Mouse (Mus musculus): ENCODE measurements at regions not wholly inside any gene's neighbourhood (a gene's known extent, or its start where the extent isn't known, plus 50 kb on each side); places are given as distances from the start of the nearest gene placed in this dataset.

- no peak for DNase-seq
Measured at GRCm38 (mm10) chr3:143340032-143340431, 458.2 kb upstream of the Pkn2 start.

- no peak for DNase-seq
Measured at GRCm38 (mm10) chr3:143333339-143333738, 451.5 kb upstream of the Pkn2 start.

- no peak for DNase-seq
Measured at GRCm38 (mm10) chr3:143328521-143328920, 446.7 kb upstream of the Pkn2 start.

GRCm38 (mm10) chr3:143327652-143328051 is 445.8 kb upstream of the Pkn2 start:
- no peak for DNase-seq

GRCm38 (mm10) chr3:143316457-143316856 is 434.7 kb upstream of the Pkn2 start:
- DNase-seq = no peak

- DNase-seq = peak in 1 of 2 experiments; percentile 3
Measured at GRCm38 (mm10) chr3:143291793-143292192, 410.0 kb upstream of the Pkn2 start.

- DNase-seq = no peak
Measured at GRCm38 (mm10) chr3:143264132-143264531, 382.3 kb upstream of the Pkn2 start.

- DNase-seq = no peak
Measured at GRCm38 (mm10) chr3:143252643-143253042, 370.8 kb upstream of the Pkn2 start.

GRCm38 (mm10) chr3:143252008-143252407 is 370.2 kb upstream of the Pkn2 start:
- DNase-seq = no peak

- no peak for DNase-seq
Measured at GRCm38 (mm10) chr3:143242691-143243090, 360.9 kb upstream of the Pkn2 start.

GRCm38 (mm10) chr3:143240545-143241383 is 359.0 kb upstream of the Pkn2 start:
- DNase-seq = no peak

- no peak for DNase-seq
Measured at GRCm38 (mm10) chr3:143238546-143238945, 356.7 kb upstream of the Pkn2 start.

- DNase-seq = no peak
Measured at GRCm38 (mm10) chr3:143223999-143224729, 342.4 kb upstream of the Pkn2 start.

GRCm38 (mm10) chr3:143193263-143193970 is 311.6 kb upstream of the Pkn2 start:
- no peak for DNase-seq

GRCm38 (mm10) chr3:143188931-143189330 is 307.1 kb upstream of the Pkn2 start:
- DNase-seq = no peak

GRCm38 (mm10) chr3:143173971-143174370 is 292.2 kb upstream of the Pkn2 start:
- DNase-seq = no peak

GRCm38 (mm10) chr3:143162444-143162843 is 280.6 kb upstream of the Pkn2 start:
- no peak for DNase-seq

- no peak for DNase-seq
Measured at GRCm38 (mm10) chr3:143161993-143162392, 280.2 kb upstream of the Pkn2 start.

- no peak for DNase-seq
Measured at GRCm38 (mm10) chr3:143158568-143158967, 276.8 kb upstream of the Pkn2 start.

GRCm38 (mm10) chr3:143156733-143157524 is 275.1 kb upstream of the Pkn2 start:
- DNase-seq = no peak

GRCm38 (mm10) chr3:143156174-143156573 is 274.4 kb upstream of the Pkn2 start:
- no peak for DNase-seq

GRCm38 (mm10) chr3:143155556-143155955 is 273.8 kb upstream of the Pkn2 start:
- DNase-seq = no peak

- no peak for DNase-seq
Measured at GRCm38 (mm10) chr3:143147471-143147870, 265.7 kb upstream of the Pkn2 start.

Measured in cerebellum, adult 18-20 months (tissue).